Comparison of ENCODE assay signal across 8 mouse cellular contexts in the genomic region with DNA sequence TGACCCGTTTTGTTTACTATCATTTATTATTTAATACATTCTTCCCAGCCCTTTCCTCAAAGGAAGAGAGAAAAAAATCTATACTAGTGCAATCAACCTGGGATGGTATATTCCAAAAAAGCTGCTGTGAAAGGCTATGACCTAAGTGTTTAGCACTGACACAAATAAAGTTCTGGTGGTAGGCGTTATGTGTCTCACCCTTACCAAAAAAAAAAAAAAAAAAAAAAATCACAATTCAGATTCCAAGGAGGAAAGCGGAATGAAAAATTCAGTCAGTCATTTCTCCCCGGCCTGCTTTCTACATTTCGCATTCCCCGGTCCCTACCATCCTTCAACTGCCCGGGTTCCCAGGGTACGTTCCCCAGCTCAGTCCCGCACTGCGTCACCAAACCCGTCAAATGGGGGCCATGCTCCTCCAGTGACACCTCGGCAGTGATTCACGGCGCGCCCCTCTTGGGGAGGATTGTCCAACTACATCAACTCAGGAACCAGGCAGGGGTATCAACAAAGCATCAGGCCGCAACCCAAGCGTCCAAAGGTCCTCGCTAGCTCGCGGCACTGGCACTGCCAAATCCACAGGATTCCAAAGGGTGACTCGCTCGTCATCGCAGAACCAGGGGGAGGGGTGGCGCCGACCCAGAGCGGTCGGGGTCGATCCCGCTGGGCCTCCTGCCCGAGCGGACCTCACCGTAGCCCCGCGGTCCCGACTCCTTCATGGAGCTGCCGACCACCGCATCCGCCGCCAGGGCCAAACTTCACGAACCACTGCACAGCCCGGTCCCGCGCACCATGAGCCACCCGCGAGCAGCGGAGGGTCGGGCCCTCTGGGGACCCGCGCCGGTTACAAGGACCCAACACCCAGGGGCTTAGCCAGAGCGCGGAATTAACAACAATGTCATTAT. TPM values are rescaled to one million over a fixed set of nuclear protein-coding genes. Genes with fewer than 3 reads are reported as not detected.
DNase-seq lines count a peak whose midpoint lies in the region; ATAC-seq and TF ChIP-seq lines count a peak whose summit lies in the region.

No protein-coding gene starts in this region.

- 1% methylated on average over 52 of the region's 52 CpGs for WGBS in forebrain, postnatal 0 days
- WGBS in liver, embryonic 16.5 days (ENCODE audit: insufficient replicate concordance), result 3% methylated on average over 52 of the region's 52 CpGs
- WGBS in neural tube, embryonic 13.5 days, result 1% methylated on average over 52 of the region's 52 CpGs

- H3K4me3 ChIP-seq in ES-Bruce4 (ENCODE audit: low read depth, low read length), result peak overlapping the region; percentile 68
- peak overlapping the region; percentile 96 for H3K4me3 ChIP-seq in forebrain, postnatal 0 days (ENCODE audit: low read depth, low read length)
- peak overlapping the region; percentile 66 for H3K4me3 ChIP-seq in liver, embryonic 16.5 days (ENCODE audit: low read depth, low read length)
- H3K4me3 ChIP-seq in neural tube, embryonic 13.5 days, result peak overlapping the region; percentile 87
- H3K4me3 ChIP-seq in testis, adult 2 months (ENCODE audit: control insufficient read depth, low read depth, low read length), result peak overlapping the region; percentile 88

- TF ChIP-seq CTCF in ES-Bruce4 (IDR thresholded peaks at IDR 0.05; ENCODE audit: low read depth, low read length), result no peak
- TF ChIP-seq CTCF in forebrain, postnatal 0 days (IDR thresholded peaks at IDR 0.05; ENCODE audit: low read depth), result peak; percentile 10; the same call in 1 of the 2 replicates
- TF ChIP-seq CTCF in testis, adult 2 months (IDR thresholded peaks at IDR 0.05; ENCODE audit: control insufficient read depth, insufficient read depth, insufficient replicate concordance, low read depth, low read length), result no peak

- peak overlapping the region; percentile 56 for H3K4me2 ChIP-seq in forebrain, postnatal 0 days (ENCODE audit: low read depth)
- peak overlapping the region; percentile 54 for H3K4me2 ChIP-seq in liver, embryonic 16.5 days (ENCODE audit: low read depth, low read length)
- H3K4me2 ChIP-seq in neural tube, embryonic 13.5 days, result peak overlapping the region; percentile 65

- intact Hi-C loops in heart, postnatal 25 days (cut with DNase I), result loop anchor here (5.0 kb wide), 2 partner anchors 38 to 153 kb away; a partner anchor contains a TSS

- no peaks in the 10 kb centered on the region for H3K36me3 ChIP-seq in ES-Bruce4 (ENCODE audit: control insufficient read depth, insufficient read depth, low read length, poor library complexity, severe bottlenecking)
- no peaks in the 10 kb centered on the region for H3K36me3 ChIP-seq in forebrain, postnatal 0 days (ENCODE audit: insufficient read depth)
- no peaks in the 10 kb centered on the region for H3K36me3 ChIP-seq in liver, embryonic 16.5 days (ENCODE audit: control insufficient read depth, insufficient read depth)
- no peaks in the 10 kb centered on the region for H3K36me3 ChIP-seq in neural tube, embryonic 13.5 days
- H3K36me3 ChIP-seq in testis, adult 2 months (ENCODE audit: control insufficient read depth, insufficient read depth, low read length), result no peaks in the 10 kb centered on the region

- H3K9ac ChIP-seq in ES-Bruce4 (ENCODE audit: low read depth, poor library complexity, severe bottlenecking), result peak overlapping the region; percentile 87
- H3K9ac ChIP-seq in forebrain, postnatal 0 days, result peak overlapping the region; percentile 97
- H3K9ac ChIP-seq in liver, embryonic 16.5 days (ENCODE audit: low read depth, low read length), result peak overlapping the region; percentile 66
- H3K9ac ChIP-seq in neural tube, embryonic 13.5 days, result peak overlapping the region; percentile 96

- no peaks in the 10 kb centered on the region for H3K9me3 ChIP-seq in ES-Bruce4 (replicated peaks; ENCODE audit: control insufficient read depth, insufficient read depth, low read length, poor library complexity, severe bottlenecking)
- H3K9me3 ChIP-seq in forebrain, postnatal 0 days (ENCODE audit: low read length), result no peaks in the 10 kb centered on the region
- H3K9me3 ChIP-seq in liver, embryonic 16.5 days (replicated peaks; ENCODE audit: control insufficient read depth, low read length), result no peaks in the 10 kb centered on the region
- no peaks in the 10 kb centered on the region for H3K9me3 ChIP-seq in neural tube, embryonic 13.5 days

- TF ChIP-seq EP300 in ES-Bruce4 (IDR thresholded peaks at IDR 0.05; ENCODE audit: insufficient read depth, low read depth, low read length), result no peak

- no peak overlapping the region for H3K27ac ChIP-seq in ES-Bruce4 (ENCODE audit: insufficient read depth, low read length)
- H3K27ac ChIP-seq in forebrain, postnatal 0 days (ENCODE audit: low read depth, low read length), result peak overlapping the region; percentile 98
- peak overlapping the region; percentile 79 for H3K27ac ChIP-seq in liver, embryonic 16.5 days (ENCODE audit: low read length)
- peak overlapping the region; percentile 99 for H3K27ac ChIP-seq in neural tube, embryonic 13.5 days (replicated peaks)
- peak overlapping the region; percentile 19 for H3K27ac ChIP-seq in testis, adult 2 months (ENCODE audit: control insufficient read depth, insufficient read depth, low read depth, low read length)

- ATAC-seq in forebrain, postnatal 0 days, result peak; percentile 53
- ATAC-seq in liver, embryonic 16.5 days (ENCODE audit: low read depth), result peak; percentile 61
- peak; percentile 64 for ATAC-seq in neural tube, embryonic 13.5 days (ENCODE audit: low read depth)

- H3K27me3 ChIP-seq in ES-Bruce4 (ENCODE audit: control insufficient read depth, insufficient read depth, low read length, poor library complexity, severe bottlenecking), result no peaks in the 10 kb centered on the region
- no peaks in the 10 kb centered on the region for H3K27me3 ChIP-seq in forebrain, postnatal 0 days (ENCODE audit: insufficient read depth, low read length)
- H3K27me3 ChIP-seq in liver, embryonic 16.5 days (ENCODE audit: control insufficient read depth, insufficient read depth, low read depth, low read length), result peaks cover 21% of the 10 kb centered on the region
- H3K27me3 ChIP-seq in neural tube, embryonic 13.5 days, result no peaks in the 10 kb centered on the region
- H3K27me3 ChIP-seq in testis, adult 2 months (ENCODE audit: control insufficient read depth, insufficient read depth, low read length), result no peaks in the 10 kb centered on the region

- no peak for TF ChIP-seq POLR2A in ES-Bruce4 (IDR thresholded peaks at IDR 0.05; ENCODE audit: insufficient read depth, low read length)
- TF ChIP-seq POLR2A in testis, adult 2 months (IDR thresholded peaks at IDR 0.05; ENCODE audit: control insufficient read depth, low read depth, low read length), result no peak; the same call in 1 of the 2 replicates

- no peaks in the 10 kb centered on the region for H3K4me1 ChIP-seq in ES-Bruce4 (ENCODE audit: control insufficient read depth, insufficient read depth, low read length)
- no peaks in the 10 kb centered on the region for H3K4me1 ChIP-seq in forebrain, postnatal 0 days (ENCODE audit: insufficient read depth)
- H3K4me1 ChIP-seq in liver, embryonic 16.5 days (ENCODE audit: control insufficient read depth, low read depth, low read length), result no peaks in the 10 kb centered on the region
- H3K4me1 ChIP-seq in neural tube, embryonic 13.5 days (replicated peaks), result peaks cover 16% of the 10 kb centered on the region
- no peaks in the 10 kb centered on the region; the same call in 1 of the 2 replicates for H3K4me1 ChIP-seq in testis, adult 2 months (ENCODE audit: control insufficient read depth, insufficient read depth, low read length)

- peak; percentile 75 to 78 for DNase-seq in cerebellum, adult 18-20 months
- peak; percentile 77 for DNase-seq in forebrain, postnatal 0 days
- DNase-seq in heart, postnatal 25 days (ENCODE audit: low spot score), result peak; percentile 34
- DNase-seq in layer of hippocampus, adult 18-20 months (ENCODE audit: low spot score in 2 of 2), result peak; percentile 72 to 74

RNA-seq across cellular contexts. Expression of a gene that starts 1.1 kb away (rescaled TPM):
- polyA plus RNA-seq in ES-Bruce4 (2011; ENCODE audit: insufficient read depth, insufficient read length, low read depth, missing spikeins), result 13.2 and 14.3 TPM in 2 replicates
- total RNA-seq in forebrain, postnatal 0 days (2014; rRNA removed), result 36.2 and 42.2 TPM in 2 replicates
- polyA plus RNA-seq in forebrain, postnatal 0 days (2015; fragmentation: Nextera tagmentation; extraction: Ambion mirVana), result 5.1 and 10.3 TPM in 2 replicates
- total RNA-seq in heart, postnatal 25 days (2021), result 10 to 100 TPM; 14.3 to 18.0 TPM
- 10 to 100 TPM; 46.7 to 49.3 TPM for total RNA-seq in layer of hippocampus, adult 18-20 months (2021)
- 4.5 TPM in 2 replicates for polyA plus RNA-seq in liver, embryonic 16.5 days (2015; fragmentation: Nextera tagmentation; extraction: Ambion mirVana)
- polyA plus RNA-seq in neural tube, embryonic 13.5 days (2015; fragmentation: Nextera tagmentation; extraction: Ambion mirVana), result 14.3 and 14.7 TPM in 2 replicates
- polyA plus RNA-seq in testis, adult 2 months (2012; rRNA removed), result 8.0 and 9.1 TPM in 2 replicates

RNA-seq across cellular contexts. Expression of a gene that starts 29.5 kb away (rescaled TPM):
- polyA plus RNA-seq in ES-Bruce4 (2011; ENCODE audit: insufficient read depth, insufficient read length, low read depth, missing spikeins), result not detected in 2 replicates
- not detected in 2 replicates for total RNA-seq in forebrain, postnatal 0 days (2014; rRNA removed)
- polyA plus RNA-seq in forebrain, postnatal 0 days (2015; fragmentation: Nextera tagmentation; extraction: Ambion mirVana), result not detected in 2 replicates
- not detected for total RNA-seq in heart, postnatal 25 days (2021)
- total RNA-seq in layer of hippocampus, adult 18-20 months (2021), result not detected
- not detected in 2 replicates for polyA plus RNA-seq in liver, embryonic 16.5 days (2015; fragmentation: Nextera tagmentation; extraction: Ambion mirVana)
- polyA plus RNA-seq in neural tube, embryonic 13.5 days (2015; fragmentation: Nextera tagmentation; extraction: Ambion mirVana), result not detected in 2 replicates
- polyA plus RNA-seq in testis, adult 2 months (2012; rRNA removed), result not detected in 2 replicates

RNA-seq across cellular contexts. Expression of a gene that starts 39.2 kb away (rescaled TPM):
- 24.5 and 25.8 TPM in 2 replicates for polyA plus RNA-seq in ES-Bruce4 (2011; ENCODE audit: insufficient read depth, insufficient read length, low read depth, missing spikeins)
- total RNA-seq in forebrain, postnatal 0 days (2014; rRNA removed), result 4.4 and 5.7 TPM in 2 replicates
- polyA plus RNA-seq in forebrain, postnatal 0 days (2015; fragmentation: Nextera tagmentation; extraction: Ambion mirVana), result 6.5 and 6.9 TPM in 2 replicates
- total RNA-seq in heart, postnatal 25 days (2021), result 10 to 100 TPM; 27.4 to 28.0 TPM
- 1 to 10 TPM; 2.9 to 3.6 TPM for total RNA-seq in layer of hippocampus, adult 18-20 months (2021)
- 13.3 and 15.7 TPM in 2 replicates for polyA plus RNA-seq in liver, embryonic 16.5 days (2015; fragmentation: Nextera tagmentation; extraction: Ambion mirVana)
- polyA plus RNA-seq in neural tube, embryonic 13.5 days (2015; fragmentation: Nextera tagmentation; extraction: Ambion mirVana), result 6.4 and 6.6 TPM in 2 replicates
- polyA plus RNA-seq in testis, adult 2 months (2012; rRNA removed), result 12.6 and 17.5 TPM in 2 replicates
